Mouse (Mus musculus) thymus, postnatal 10 days (tissue): Measurements from ENCODE around the gene Rps15.

ENCODE experiments used
- DNase-seq, 2 experiments: peaks; one replicate each; pipeline ENCODE4 v3.0.0; 2021; ENCODE audit warnings: low spot score in 2 of 2

Gene Rps15

GRCm38 (mm10) chr10:80341491-80342304 is 49.4 kb downstream of the Rps15 start:
- DNase-seq, result no peak

- no peak for DNase-seq
Observed at GRCm38 (mm10) chr10:80342305-80342748, 50.1 kb downstream of the Rps15 start.

GRCm38 (mm10) chr10:80342749-80343424 is 50.6 kb downstream of the Rps15 start:
- no peak for DNase-seq

GRCm38 (mm10) chr10:80343425-80343895 is 51.2 kb downstream of the Rps15 start:
- no peak for DNase-seq
